Mouse (Mus musculus): ENCODE measurements around the gene Cul9.

Cul9 gene

DNA sequence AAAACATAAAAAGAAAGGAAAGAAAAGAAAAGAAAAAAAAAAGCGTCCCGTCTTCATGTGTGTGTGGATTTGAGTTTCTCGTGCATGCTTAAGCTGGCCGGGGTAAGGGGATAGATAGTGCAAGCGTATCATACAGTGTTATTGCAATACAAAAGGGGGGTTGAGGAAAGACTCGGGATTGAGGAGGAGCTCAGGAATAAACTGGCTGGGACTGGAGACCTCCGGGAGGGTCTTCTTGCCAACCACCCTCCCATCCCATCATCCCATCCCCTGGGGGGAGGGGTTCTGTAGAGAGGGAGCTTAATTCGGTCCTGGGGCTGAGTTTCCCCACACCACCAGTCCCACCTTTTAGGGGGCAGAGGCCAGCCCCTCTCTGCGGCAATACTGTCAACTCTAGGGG is 91.6 kb downstream of the Cul9 start:
- no peak for DNase-seq (ENCODE audit: extremely low read depth, insufficient read length, low spot score)

- DNase-seq (ENCODE audit: extremely low read depth, insufficient read length, low spot score): no peak
Measured at GRCm38 (mm10) chr17:46453970-46454411, 92.2 kb downstream of the Cul9 start.

GRCm38 (mm10) chr17:46453302-46453948 is 92.8 kb downstream of the Cul9 start:
- DNase-seq (ENCODE audit: extremely low read depth, insufficient read length, low spot score): no peak

GRCm38 (mm10) chr17:46452683-46453082 is 93.5 kb downstream of the Cul9 start:
- DNase-seq (ENCODE audit: extremely low read depth, insufficient read length, low spot score): no peak
